Mouse (Mus musculus) hindbrain, embryonic 15.5 days (tissue): ENCODE results near the gene Sf3b2. TPM values are rescaled to one million over a fixed set of nuclear protein-coding genes. Genes with fewer than 3 reads are reported as not detected.

Experiments used
- ATAC-seq: fragments of 200-750 bp; cut with Nextera tagmentation; 2 replicates; pipeline ENCODE4 v1.8.0; 2017; ENCODE audit warnings: low read depth, moderate number of reproducible peaks, moderate TSS enrichment; ENCODE audit not compliant: low FRiP score
- H3K27ac ChIP-seq: fragments of 300-500 bp; sonication (generic); replicated peaks from 2 replicates; pipeline ENCODE4 v1.5.1; 2015; ENCODE audit warnings: mild to moderate bottlenecking, inconsistent platforms
- H3K27me3 ChIP-seq: fragments of 300-500 bp; sonication (generic); 2 replicates; pipeline ENCODE4 v1.6.1; 2015; ENCODE audit warnings: control low read depth, inconsistent platforms
- H3K36me3 ChIP-seq: fragments of 300-500 bp; sonication (generic); 2 replicates; pipeline ENCODE4 v1.6.1; 2015; ENCODE audit warnings: control low read depth, inconsistent platforms
- H3K4me1 ChIP-seq: fragments of 300-500 bp; sonication (generic); replicated peaks from 2 replicates; pipeline ENCODE4 v1.6.1; 2015; ENCODE audit warnings: control low read depth, inconsistent platforms
- H3K4me2 ChIP-seq: fragments of 300-500 bp; sonication (generic); 2 replicates; pipeline ENCODE4 v1.6.1; 2015; ENCODE audit warnings: moderate library complexity, mild to moderate bottlenecking, inconsistent platforms
- H3K4me3 ChIP-seq: fragments of 300-500 bp; sonication (generic); 2 replicates; pipeline ENCODE4 v1.5.1; 2015; ENCODE audit warnings: mild to moderate bottlenecking, inconsistent platforms
- H3K9ac ChIP-seq: fragments of 300-500 bp; sonication (generic); 2 replicates; pipeline ENCODE4 v1.6.1; 2015; ENCODE audit warnings: inconsistent platforms
- H3K9me3 ChIP-seq: fragments of 300-500 bp; sonication (generic); 2 replicates; pipeline ENCODE4 v1.6.1; 2016; ENCODE audit warnings: control low read depth, inconsistent platforms
- WGBS: fragments of 180-500 bp; shearing (Covaris S2); methylation state at CpG from one replicate; pipeline ENCODE4 v1.1.7; 2015; 5-methylcytosine and 5-hydroxymethylcytosine counted together
- polyA plus RNA-seq: library from polyadenylated mRNA; unstranded; fragments of >200 nt; fragmentation: Nextera tagmentation; extraction: Ambion mirVana; gene quantifications from 2 replicates; pipeline ENCODE4 v1.2.1, GENCODE M21; 2015

The Sf3b2 gene
- polyA plus RNA-seq, 1 experiment from 2014 or later: 338 TPM

DNA sequence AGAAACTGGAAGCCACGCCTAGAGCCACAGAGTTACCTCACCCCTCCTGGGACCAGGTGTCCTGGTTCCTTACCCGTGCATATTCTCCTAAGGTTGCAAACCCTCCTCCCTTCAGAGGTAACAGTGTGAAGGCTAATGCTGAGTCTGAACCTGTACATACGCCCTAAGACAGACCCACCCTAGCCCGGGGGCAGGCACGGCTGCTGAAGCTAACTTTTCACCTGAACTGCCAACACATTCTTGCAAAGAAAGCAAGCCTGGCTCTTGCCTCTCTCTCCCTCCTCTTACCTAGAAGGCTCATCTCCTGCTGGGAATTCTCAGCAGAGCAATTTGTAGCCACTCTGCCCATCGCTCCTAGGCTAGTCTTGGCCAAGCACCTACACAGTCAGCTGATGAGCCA is 5.3 kb upstream of the Sf3b2 start:
- H3K4me3 ChIP-seq: no peak overlapping the region
- no peaks in the 10 kb centered on the region for H3K9me3 ChIP-seq
- no peak for ATAC-seq
- peaks cover 49% of the 10 kb centered on the region for H3K4me1 ChIP-seq
- H3K4me2 ChIP-seq: no peak overlapping the region
- H3K36me3 ChIP-seq: peaks cover 19% of the 10 kb centered on the region
- no peak overlapping the region for H3K9ac ChIP-seq
- H3K27me3 ChIP-seq: no peaks in the 10 kb centered on the region
- 83% methylated on average over 6 of the region's 6 CpGs for WGBS
- H3K27ac ChIP-seq: no peak overlapping the region

DNA sequence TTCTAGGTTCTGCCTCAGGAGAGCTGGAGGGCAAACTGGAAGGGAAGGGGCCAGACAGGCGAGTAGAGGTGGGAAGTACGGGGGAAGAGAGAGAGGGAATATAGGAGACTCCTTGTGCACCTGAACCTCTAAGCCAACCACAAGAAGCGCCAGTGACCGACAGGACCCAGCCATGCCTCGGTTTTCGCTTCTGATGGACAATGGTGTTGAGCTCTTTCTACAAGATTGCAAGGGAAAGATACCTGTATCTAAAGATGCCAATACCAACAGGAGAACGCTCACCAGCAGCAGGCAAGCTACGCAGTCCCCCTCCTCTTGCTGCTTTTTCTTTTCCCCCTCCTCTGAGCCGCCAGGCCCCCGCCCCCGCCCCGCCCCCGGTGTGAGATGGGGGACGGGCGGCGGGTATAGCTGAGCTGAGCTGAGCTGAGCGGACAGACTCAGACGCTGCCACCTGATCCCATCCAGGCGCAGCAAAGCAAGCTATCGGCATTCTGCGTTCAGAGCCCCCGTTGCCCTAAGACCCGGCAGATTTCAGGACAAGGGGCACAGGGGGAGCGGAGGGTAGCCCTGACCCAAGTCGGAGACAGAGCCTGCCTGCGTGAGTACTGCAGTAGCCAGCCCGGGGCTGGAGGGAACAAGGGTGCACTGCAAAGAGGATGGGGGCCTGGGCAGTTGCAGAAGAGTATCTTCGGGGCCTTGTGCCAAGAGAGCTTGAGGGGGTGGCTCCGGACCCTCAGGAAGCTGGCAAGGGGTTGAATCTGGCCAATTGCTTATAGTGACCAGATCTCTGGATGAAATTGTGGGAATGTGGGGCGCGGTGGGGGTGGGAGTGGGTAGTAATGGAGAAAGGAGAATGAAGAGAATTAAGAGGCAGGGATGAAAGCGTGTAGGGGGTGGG is 2.9 kb upstream of the Sf3b2 start, which contains the start of gene Gal3st3:
TSS of gene Gal3st3 (plus strand) at position 429 of the 898 bp plus-strand sequence.
- WGBS: 4% methylated on average over 27 of the region's 32 CpGs
- ATAC-seq: peak; percentile 71
- Histone ChIP-seq H3K4me3 (peak within 1 kb of the TSS; percentile 74), H3K36me3 (peaks cover 4% of the 10 kb centered on the region), H3K9ac (peak within 1 kb of the TSS; percentile 73), H3K27me3 (no peaks in the 10 kb centered on the region), H3K4me1 (peaks cover 61% of the 10 kb centered on the region), H3K9me3 (no peaks in the 10 kb centered on the region), H3K4me2 (peak within 1 kb of the TSS; percentile 65), H3K27ac (peak within 1 kb of the TSS; percentile 90)

DNA sequence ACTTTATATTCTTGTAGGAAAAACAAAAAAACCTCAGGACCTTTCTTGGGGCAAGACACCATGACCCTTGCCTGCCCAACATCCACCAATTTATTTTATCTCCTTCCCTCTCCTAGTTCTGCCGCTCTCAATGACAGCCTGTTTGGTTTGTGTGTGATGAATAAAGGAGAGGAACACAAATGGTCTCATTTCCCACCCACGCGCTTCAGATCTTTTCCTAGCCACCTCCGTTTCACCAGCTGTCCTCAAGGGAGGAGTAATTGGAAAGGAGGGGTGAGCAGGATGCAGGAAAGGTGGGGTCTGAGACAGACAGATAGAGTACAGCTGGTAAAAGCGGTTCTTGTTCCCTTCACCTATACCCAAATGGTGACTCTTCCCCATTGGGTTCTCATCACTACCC is 1.4 kb upstream of the Sf3b2 start:
- Histone ChIP-seq H3K4me3 (no peak overlapping the region), H3K36me3 (peaks cover 13% of the 10 kb centered on the region), H3K4me1 (peaks cover 61% of the 10 kb centered on the region), H3K4me2 (no peak overlapping the region), H3K27me3 (no peaks in the 10 kb centered on the region), H3K9ac (no peak overlapping the region), H3K27ac (no peak overlapping the region), H3K9me3 (no peaks in the 10 kb centered on the region)
- ATAC-seq: no peak
- WGBS: 84% methylated on average over 5 of the region's 5 CpGs

DNA sequence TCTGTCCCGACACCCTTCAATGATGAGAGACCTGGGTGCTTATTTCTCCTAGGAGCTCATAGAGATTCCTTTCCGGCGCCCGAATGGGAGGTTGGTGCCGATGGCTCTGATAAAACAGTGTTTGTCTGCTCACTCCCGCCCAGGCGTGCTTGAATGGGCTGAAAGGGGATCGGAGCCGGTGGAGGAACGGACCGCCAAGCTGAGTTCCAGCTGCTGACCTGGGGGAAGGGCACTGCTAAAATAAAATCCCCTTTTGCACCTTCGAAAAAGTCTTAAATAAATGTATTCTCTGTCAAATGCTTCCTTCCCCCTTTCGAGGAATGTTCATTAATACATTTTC is 451 bp upstream of the Sf3b2 start:
- Histone ChIP-seq H3K27ac (peak overlapping the region; percentile 95), H3K4me3 (peak overlapping the region; percentile 62), H3K9ac (peak overlapping the region; percentile 78), H3K27me3 (no peaks in the 10 kb centered on the region), H3K4me1 (peaks cover 57% of the 10 kb centered on the region), H3K4me2 (peak overlapping the region; percentile 63), H3K36me3 (peaks cover 22% of the 10 kb centered on the region), H3K9me3 (no peaks in the 10 kb centered on the region)
- WGBS: 10% methylated on average over 13 of the region's 13 CpGs
- ATAC-seq: peak; percentile 31; the same call in 1 of the 2 replicates

DNA sequence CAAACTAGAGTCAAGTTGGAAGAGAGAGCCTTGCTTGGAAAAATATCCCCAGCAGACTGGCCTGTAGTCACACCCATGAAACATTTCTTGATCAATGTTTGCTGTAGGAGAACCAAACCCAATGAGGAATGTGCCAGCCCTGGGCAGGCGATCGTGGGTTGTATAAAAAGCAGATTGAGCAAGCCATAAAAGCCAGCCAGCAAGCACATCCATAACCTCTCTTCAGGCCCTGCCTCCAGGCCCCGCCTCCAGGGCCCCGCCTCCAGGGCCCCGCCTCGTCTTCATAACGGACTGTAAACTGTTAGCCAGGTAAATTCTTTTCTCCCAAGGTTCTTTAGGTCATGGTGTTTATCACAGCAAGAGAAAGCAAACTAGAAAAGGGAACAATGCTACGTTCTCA is 16.9 kb downstream of the Sf3b2 start:
- H3K9me3 ChIP-seq: no peaks in the 10 kb centered on the region
- H3K36me3 ChIP-seq: peaks cover 74% of the 10 kb centered on the region
- 89% methylated on average over 8 of the region's 8 CpGs for WGBS
- no peak overlapping the region for H3K4me3 ChIP-seq
- no peak overlapping the region for H3K4me2 ChIP-seq
- no peak overlapping the region for H3K9ac ChIP-seq
- no peak for ATAC-seq
- no peaks in the 10 kb centered on the region for H3K27me3 ChIP-seq
- peaks cover 9% of the 10 kb centered on the region for H3K4me1 ChIP-seq
- no peak overlapping the region for H3K27ac ChIP-seq

GRCm38 (mm10) chr19:5277140-5277539 is 18.1 kb downstream of the Sf3b2 start:
- H3K9me3 ChIP-seq: no peaks in the 10 kb centered on the region
- no peak overlapping the region for H3K27ac ChIP-seq
- H3K27me3 ChIP-seq: no peaks in the 10 kb centered on the region
- H3K4me1 ChIP-seq: peaks cover 11% of the 10 kb centered on the region
- no peak overlapping the region for H3K4me2 ChIP-seq
- 92% methylated on average over 3 of the region's 3 CpGs for WGBS
- H3K9ac ChIP-seq: no peak overlapping the region
- no peak for ATAC-seq
- H3K36me3 ChIP-seq: peaks cover 66% of the 10 kb centered on the region
- no peak overlapping the region for H3K4me3 ChIP-seq

DNA sequence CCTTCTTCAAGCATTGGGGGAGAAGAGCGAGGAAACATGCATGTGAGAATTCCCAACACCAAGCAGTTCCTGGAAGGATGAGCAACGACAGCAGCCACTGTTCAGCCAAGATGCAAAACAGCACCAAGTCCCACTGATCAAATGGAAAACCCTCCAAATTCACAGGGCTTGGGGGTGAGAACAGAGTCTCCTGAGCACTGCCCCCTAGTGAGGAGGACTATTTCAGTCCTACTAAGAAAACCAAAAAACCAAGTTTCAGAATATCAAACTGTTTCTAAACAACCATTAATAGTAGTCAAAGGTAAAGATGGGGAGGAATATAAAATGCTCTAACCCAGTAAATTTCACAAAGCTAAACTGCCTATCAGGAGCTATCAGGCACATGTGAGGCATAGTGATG is 18.7 kb downstream of the Sf3b2 start:
- Histone ChIP-seq H3K9ac (no peak overlapping the region), H3K4me3 (no peak overlapping the region), H3K4me1 (peaks cover 18% of the 10 kb centered on the region), H3K9me3 (no peaks in the 10 kb centered on the region), H3K27me3 (no peaks in the 10 kb centered on the region), H3K27ac (no peak overlapping the region), H3K4me2 (no peak overlapping the region), H3K36me3 (peaks cover 60% of the 10 kb centered on the region)
- ATAC-seq: no peak
- 85% methylated on average over 2 of the region's 2 CpGs for WGBS

DNA sequence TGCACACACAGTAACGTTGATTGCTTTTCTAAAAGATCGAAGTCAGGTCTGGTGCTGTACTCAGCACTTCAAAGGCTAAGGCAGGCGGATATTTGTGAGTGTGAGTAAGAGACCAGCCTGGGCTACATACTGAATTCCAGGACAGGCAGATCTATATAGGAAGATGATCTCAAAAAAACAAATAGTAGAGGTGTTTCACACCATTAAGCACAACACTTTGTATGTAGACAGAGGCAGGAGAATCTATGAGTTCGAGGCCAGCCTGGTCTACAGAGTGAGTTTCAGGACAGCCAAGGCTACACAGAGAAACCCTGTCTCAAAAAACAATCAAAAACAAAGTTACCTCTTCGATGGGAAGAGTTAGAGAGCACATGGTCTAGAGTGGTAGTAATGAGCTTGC is 19.5 kb downstream of the Sf3b2 start:
- ATAC-seq: no peak
- H3K36me3 ChIP-seq: peaks cover 53% of the 10 kb centered on the region

GRCm38 (mm10) chr19:5274641-5275040 is 20.6 kb downstream of the Sf3b2 start:
- no peak for ATAC-seq
- no peaks in the 10 kb centered on the region for H3K27me3 ChIP-seq
- WGBS: 94% methylated on average over 12 of the region's 13 CpGs
- 0 out of 2 replicates have a peak overlapping the region, but pooled peaks have one; percentile 94 for H3K27ac ChIP-seq
- H3K4me1 ChIP-seq: peaks cover 36% of the 10 kb centered on the region
- H3K36me3 ChIP-seq: peaks cover 48% of the 10 kb centered on the region
- H3K9ac ChIP-seq: no peak overlapping the region
- H3K4me3 ChIP-seq: no peak overlapping the region
- no peaks in the 10 kb centered on the region for H3K9me3 ChIP-seq
- H3K4me2 ChIP-seq: no peak overlapping the region

More for the DNA sequence above, 19.5 kb downstream of the Sf3b2 start:
- H3K4me2 ChIP-seq: no peak overlapping the region
- no peak overlapping the region for H3K4me3 ChIP-seq
- peaks cover 26% of the 10 kb centered on the region for H3K4me1 ChIP-seq
- H3K27ac ChIP-seq: no peak overlapping the region
- H3K9me3 ChIP-seq: no peaks in the 10 kb centered on the region
- H3K9ac ChIP-seq: no peak overlapping the region
- WGBS: 93% methylated on average over 5 of the region's 5 CpGs
- H3K27me3 ChIP-seq: no peaks in the 10 kb centered on the region

DNA sequence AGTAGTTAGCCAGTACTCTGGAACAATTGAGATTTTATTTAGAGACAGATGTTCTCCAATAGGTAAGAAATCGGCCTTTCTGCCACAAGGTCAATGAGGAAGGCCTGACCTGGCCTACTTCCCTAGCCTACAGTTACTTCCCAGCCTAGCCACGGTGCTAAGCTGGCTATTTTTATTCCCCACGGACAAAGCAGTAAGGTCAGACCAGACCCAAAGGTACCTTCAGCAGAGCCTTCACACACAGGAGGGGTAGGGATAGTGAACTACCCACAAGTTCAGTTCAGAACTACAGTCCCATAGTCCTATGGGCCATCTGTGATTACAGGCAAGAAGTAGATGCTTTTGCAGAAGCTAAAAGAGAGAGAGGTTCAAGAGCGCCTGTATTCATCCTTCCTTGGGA is 21.3 kb downstream of the Sf3b2 start:
- peak overlapping the region; percentile 82 for H3K4me3 ChIP-seq
- 75% methylated on average over 4 of the region's 4 CpGs for WGBS

GRCm38 (mm10) chr19:5272801-5273733 is 22.2 kb downstream of the Sf3b2 start, which contains the start of gene Pacs1:
TSS of gene Pacs1 (minus strand) at chr19:5273119.
- peak; percentile 92 for ATAC-seq
- peak within 1 kb of the TSS; percentile 73 for H3K4me2 ChIP-seq
- H3K4me3 ChIP-seq: peak within 1 kb of the TSS; percentile 82
- WGBS: under 1% methylated on average over 58 of the region's 97 CpGs
- peak within 1 kb of the TSS; percentile 91 for H3K9ac ChIP-seq
- no peaks in the 10 kb centered on the region for H3K27me3 ChIP-seq
- peak within 1 kb of the TSS; percentile 94 for H3K27ac ChIP-seq
- H3K4me1 ChIP-seq: peaks cover 45% of the 10 kb centered on the region
- H3K9me3 ChIP-seq: no peaks in the 10 kb centered on the region
- H3K36me3 ChIP-seq: peaks cover 33% of the 10 kb centered on the region

More for the DNA sequence above, 21.3 kb downstream of the Sf3b2 start:
- peak overlapping the region; percentile 73 for H3K4me2 ChIP-seq
- H3K27ac ChIP-seq: peak overlapping the region; percentile 94
- ATAC-seq: no peak
- H3K36me3 ChIP-seq: peaks cover 41% of the 10 kb centered on the region
- H3K27me3 ChIP-seq: no peaks in the 10 kb centered on the region
- peaks cover 40% of the 10 kb centered on the region for H3K4me1 ChIP-seq
- H3K9me3 ChIP-seq: no peaks in the 10 kb centered on the region
- H3K9ac ChIP-seq: no peak overlapping the region
